Mouse (Mus musculus): ENCODE measurements around the gene Wdr35. TPM values are rescaled to one million over a fixed set of nuclear protein-coding genes. Genes with fewer than 3 reads are reported as not detected.
"Not testable (repeated sequence)": the region's sequence is repeated elsewhere in the genome, so short reads cannot be mapped to it uniquely, and the experiment has no call there.

The Wdr35 gene
- not detected in 2 replicates for total RNA-seq (2014; fragmentation: Nextera tagmentation)
- 0.05 and 0.06 TPM in 2 replicates for total RNA-seq (2017)
- not detected in 2 replicates for polyA plus RNA-seq (2012)

DNA sequence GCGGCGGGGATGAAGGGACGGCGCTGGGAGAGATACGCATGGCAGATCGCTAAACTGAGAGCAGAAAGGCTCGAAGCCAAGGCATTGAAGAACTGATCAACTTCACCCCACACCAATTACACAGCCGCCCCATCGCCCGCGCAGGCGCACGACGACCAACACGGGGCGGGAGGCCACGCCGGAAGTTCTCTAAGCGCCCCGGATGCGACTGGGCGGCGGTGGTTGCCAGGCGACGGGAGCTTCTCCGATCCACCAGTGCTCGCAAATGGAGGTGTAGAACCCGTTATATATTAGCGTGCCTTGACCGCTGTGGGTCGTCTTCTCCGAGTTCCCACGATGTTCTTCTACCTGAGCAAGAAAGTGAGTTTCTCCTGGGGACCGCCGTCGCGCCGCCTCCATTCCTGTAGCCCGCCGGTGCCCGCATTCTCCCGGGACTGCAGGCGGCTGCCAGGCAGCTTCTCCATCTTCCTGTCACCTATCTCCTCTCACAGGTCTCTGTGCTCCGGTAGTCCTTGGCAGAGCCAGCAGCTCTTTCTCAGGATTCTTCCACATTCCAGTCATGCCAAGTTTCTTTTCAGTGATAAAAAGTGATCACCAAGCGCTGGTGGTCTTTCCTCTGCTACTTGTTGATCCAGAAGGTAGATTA is at the start of gene Wdr35:
TSS of gene Wdr35 (plus strand) at position 73 of the 646 bp plus-strand sequence.
- Histone ChIP-seq H3K4me1 (ENCODE audit: insufficient read depth, low read depth, low read length) (no peaks in the 10 kb centered on the region), H3K4me3 (ENCODE audit: low read depth, low read length) (no peak within 1 kb of the TSS), H3K36me3 (replicated peaks) (no peaks in the 10 kb centered on the region), H3K9me3 (replicated peaks) (no peaks in the 10 kb centered on the region), H3K27me3 (ENCODE audit: insufficient read depth, low read length) (no peaks in the 10 kb centered on the region; the same call in 1 of the 2 replicates)
- no peak for TF ChIP-seq GATA1 (IDR thresholded peaks at IDR 0.05; ENCODE audit: borderline replicate concordance, low read length)
- TF ChIP-seq POLR2AphosphoS5 (IDR thresholded peaks at IDR 0.05; ENCODE audit: insufficient replicate concordance, low read depth, low read length), result no peak
- TF ChIP-seq GATA2 (IDR thresholded peaks at IDR 0.05; ENCODE audit: borderline replicate concordance, low read depth, low read length), result no peak
- TF ChIP-seq TAL1 (conservative IDR thresholded peaks at IDR 0.05; ENCODE audit: low read depth, low read length), result no peak
- TF ChIP-seq CTCF (IDR thresholded peaks at IDR 0.05; ENCODE audit: low read depth, low read length), result no peak
- DNase-seq (ENCODE audit: low spot score) (no peak), ATAC-seq (ENCODE audit: extremely low read depth, insufficient number of reproducible peaks, low FRiP score, poor library complexity, severe bottlenecking) (no peak)

DNA sequence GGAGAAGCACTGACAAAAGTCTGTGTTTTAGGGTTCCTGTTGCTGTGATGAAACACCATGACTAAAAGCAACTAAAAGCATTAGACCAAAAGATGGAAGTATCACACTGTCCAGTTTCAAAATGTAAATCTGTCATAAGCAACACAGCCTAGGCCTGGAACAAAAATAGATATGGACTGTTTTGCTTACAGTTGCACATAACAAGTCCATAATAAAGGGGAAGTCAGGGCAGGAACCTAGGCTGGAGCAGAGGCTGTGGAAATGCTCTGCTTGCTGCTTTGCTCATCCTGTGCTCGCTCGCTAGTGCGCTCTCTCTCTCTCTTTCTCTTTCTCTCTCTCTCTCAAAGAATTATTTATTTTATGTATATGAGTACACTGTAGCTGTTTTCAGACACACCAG is 46.0 kb upstream of the Wdr35 start:
- Histone ChIP-seq H3K27me3 (ENCODE audit: insufficient read depth, low read length) (no peaks in the 10 kb centered on the region), H3K9me3 (replicated peaks) (no peaks in the 10 kb centered on the region), H3K4me3 (ENCODE audit: low read depth, low read length) (no peak overlapping the region), H3K36me3 (replicated peaks) (peaks cover 62% of the 10 kb centered on the region), H3K4me1 (ENCODE audit: insufficient read depth, low read depth, low read length) (peaks cover 41% of the 10 kb centered on the region)
- DNase-seq (ENCODE audit: low spot score), result no peak
- ATAC-seq (ENCODE audit: extremely low read depth, insufficient number of reproducible peaks, low FRiP score, poor library complexity, severe bottlenecking), result no peak
- TF ChIP-seq GATA1 (IDR thresholded peaks at IDR 0.05; ENCODE audit: borderline replicate concordance, low read length), result no peak
- no peak for TF ChIP-seq CTCF (IDR thresholded peaks at IDR 0.05; ENCODE audit: low read depth, low read length)
- no peak for TF ChIP-seq TAL1 (conservative IDR thresholded peaks at IDR 0.05; ENCODE audit: low read depth, low read length)
- no peak for TF ChIP-seq GATA2 (IDR thresholded peaks at IDR 0.05; ENCODE audit: borderline replicate concordance, low read depth, low read length)
- TF ChIP-seq POLR2AphosphoS5 (IDR thresholded peaks at IDR 0.05; ENCODE audit: insufficient replicate concordance, low read depth, low read length), result no peak

GRCm38 (mm10) chr12:8928766-8929165 is 44.9 kb upstream of the Wdr35 start:
- no peak for DNase-seq (ENCODE audit: low spot score)
- Histone ChIP-seq H3K4me3 (ENCODE audit: low read depth, low read length) (no peak overlapping the region), H3K27me3 (ENCODE audit: insufficient read depth, low read length) (no peaks in the 10 kb centered on the region), H3K4me1 (ENCODE audit: insufficient read depth, low read depth, low read length) (peaks cover 31% of the 10 kb centered on the region), H3K36me3 (replicated peaks) (peaks cover 71% of the 10 kb centered on the region), H3K9me3 (replicated peaks) (no peaks in the 10 kb centered on the region)
- TF ChIP-seq GATA1 (IDR thresholded peaks at IDR 0.05; ENCODE audit: borderline replicate concordance, low read length) (no peak), POLR2AphosphoS5 (IDR thresholded peaks at IDR 0.05; ENCODE audit: insufficient replicate concordance, low read depth, low read length) (no peak), TAL1 (conservative IDR thresholded peaks at IDR 0.05; ENCODE audit: low read depth, low read length) (no peak), GATA2 (IDR thresholded peaks at IDR 0.05; ENCODE audit: borderline replicate concordance, low read depth, low read length) (no peak), CTCF (IDR thresholded peaks at IDR 0.05; ENCODE audit: low read depth, low read length) (no peak)
- no peak for ATAC-seq (ENCODE audit: extremely low read depth, insufficient number of reproducible peaks, low FRiP score, poor library complexity, severe bottlenecking)

DNA sequence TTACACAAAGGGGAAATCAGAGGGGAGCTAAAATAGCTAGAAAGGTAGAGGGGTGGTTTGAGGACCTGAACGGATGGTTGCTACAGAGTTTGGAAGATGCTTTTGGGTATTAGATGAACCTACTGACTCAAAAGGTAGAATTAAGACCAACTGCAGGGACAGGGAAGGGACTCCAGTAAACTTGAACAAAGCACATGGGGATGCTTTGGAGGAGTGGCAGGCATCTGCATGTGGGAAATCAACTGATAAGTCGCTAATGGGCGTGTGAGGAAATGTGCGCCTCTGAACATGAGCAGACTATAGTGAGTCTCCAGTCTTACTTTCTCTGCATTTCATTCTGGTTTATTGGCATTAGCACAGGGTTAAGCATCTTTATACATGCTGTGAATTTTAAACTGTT is 42.6 kb upstream of the Wdr35 start:
- no peak for ATAC-seq (ENCODE audit: extremely low read depth, insufficient number of reproducible peaks, low FRiP score, poor library complexity, severe bottlenecking)
- DNase-seq (ENCODE audit: low spot score), result no peak
- no peak overlapping the region for H3K4me3 ChIP-seq (ENCODE audit: low read depth, low read length)
- TF ChIP-seq GATA2 (IDR thresholded peaks at IDR 0.05; ENCODE audit: borderline replicate concordance, low read depth, low read length) (no peak), GATA1 (IDR thresholded peaks at IDR 0.05; ENCODE audit: borderline replicate concordance, low read length) (no peak), POLR2AphosphoS5 (IDR thresholded peaks at IDR 0.05; ENCODE audit: insufficient replicate concordance, low read depth, low read length) (no peak), CTCF (IDR thresholded peaks at IDR 0.05; ENCODE audit: low read depth, low read length) (no peak), TAL1 (conservative IDR thresholded peaks at IDR 0.05; ENCODE audit: low read depth, low read length) (no peak)
- peaks cover 20% of the 10 kb centered on the region for H3K4me1 ChIP-seq (ENCODE audit: insufficient read depth, low read depth, low read length)
- no peaks in the 10 kb centered on the region for H3K9me3 ChIP-seq (replicated peaks)
- peaks cover 73% of the 10 kb centered on the region for H3K36me3 ChIP-seq (replicated peaks)
- no peaks in the 10 kb centered on the region for H3K27me3 ChIP-seq (ENCODE audit: insufficient read depth, low read length)

DNA sequence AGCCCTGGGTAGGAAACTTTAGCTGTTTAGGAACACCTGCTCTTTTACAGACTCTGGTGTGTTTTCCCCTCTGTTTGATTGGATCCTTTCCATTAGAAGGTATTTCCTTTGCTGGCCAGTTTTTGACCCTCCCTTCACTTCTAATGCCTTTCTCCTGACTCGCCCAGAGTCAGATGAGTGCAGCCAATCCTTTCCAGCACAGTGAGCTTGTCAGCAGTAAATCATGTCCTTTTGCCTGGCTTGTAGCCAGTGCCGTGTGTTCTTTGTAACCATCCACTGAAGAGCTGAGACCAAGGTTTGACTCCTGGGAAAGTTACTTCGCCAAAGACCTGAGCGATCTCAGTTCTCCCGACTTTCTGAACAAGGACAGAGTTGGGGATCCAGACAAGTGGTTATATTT is 38.3 kb upstream of the Wdr35 start:
- peaks cover 81% of the 10 kb centered on the region for H3K36me3 ChIP-seq (replicated peaks)
- ATAC-seq (ENCODE audit: extremely low read depth, insufficient number of reproducible peaks, low FRiP score, poor library complexity, severe bottlenecking) (no peak), DNase-seq (ENCODE audit: low spot score) (no peak)
- H3K9me3 ChIP-seq (replicated peaks), result no peaks in the 10 kb centered on the region
- TF ChIP-seq CTCF (IDR thresholded peaks at IDR 0.05; ENCODE audit: low read depth, low read length), result no peak
- TF ChIP-seq GATA2 (IDR thresholded peaks at IDR 0.05; ENCODE audit: borderline replicate concordance, low read depth, low read length), result no peak
- TF ChIP-seq POLR2AphosphoS5 (IDR thresholded peaks at IDR 0.05; ENCODE audit: insufficient replicate concordance, low read depth, low read length), result no peak
- TF ChIP-seq GATA1 (IDR thresholded peaks at IDR 0.05; ENCODE audit: borderline replicate concordance, low read length), result no peak
- TF ChIP-seq TAL1 (conservative IDR thresholded peaks at IDR 0.05; ENCODE audit: low read depth, low read length), result no peak
- no peak overlapping the region for H3K4me3 ChIP-seq (ENCODE audit: low read depth, low read length)
- H3K27me3 ChIP-seq (ENCODE audit: insufficient read depth, low read length), result no peaks in the 10 kb centered on the region
- H3K4me1 ChIP-seq (ENCODE audit: insufficient read depth, low read depth, low read length), result peaks cover 8% of the 10 kb centered on the region; the same call in 1 of the 2 replicates

GRCm38 (mm10) chr12:8936210-8936609 is 37.5 kb upstream of the Wdr35 start:
- H3K9me3 ChIP-seq (replicated peaks); H3K4me1 ChIP-seq (ENCODE audit: insufficient read depth, low read depth, low read length); H3K27me3 ChIP-seq (ENCODE audit: insufficient read depth, low read length); DNase-seq (ENCODE audit: low spot score); ATAC-seq (ENCODE audit: extremely low read depth, insufficient number of reproducible peaks, low FRiP score, poor library complexity, severe bottlenecking); H3K4me3 ChIP-seq (ENCODE audit: low read depth, low read length): not testable (repeated sequence)
- H3K36me3 ChIP-seq (replicated peaks), result peaks cover 75% of the 10 kb centered on the region
